Mouse (Mus musculus): ENCODE results near the gene Snrpa1.

Snrpa1 gene

GRCm38 (mm10) chr7:66080231-66080613, 21.4 kb downstream of the Snrpa1 start:
- DNase-seq = no peak

- no peak for DNase-seq
Observed at GRCm38 (mm10) chr7:66083757-66084156, 25.0 kb downstream of the Snrpa1 start.

- DNase-seq = no peak
Observed at GRCm38 (mm10) chr7:66084546-66084945, 25.7 kb downstream of the Snrpa1 start.

- no peak for DNase-seq
Observed at GRCm38 (mm10) chr7:66087652-66088051, 28.8 kb downstream of the Snrpa1 start.

- DNase-seq = no peak
Observed at GRCm38 (mm10) chr7:66088077-66088476, 29.3 kb downstream of the Snrpa1 start.

- DNase-seq = no peak
Observed at GRCm38 (mm10) chr7:66090676-66091190, 31.9 kb downstream of the Snrpa1 start.

- no peak for DNase-seq
Observed at GRCm38 (mm10) chr7:66091553-66091952, 32.8 kb downstream of the Snrpa1 start.

GRCm38 (mm10) chr7:66092656-66093055, 33.9 kb downstream of the Snrpa1 start:
- DNase-seq = peak; percentile 42 to 63

- DNase-seq = peak; percentile 52 to 63
Observed at GRCm38 (mm10) chr7:66094141-66094540, 35.3 kb downstream of the Snrpa1 start.

- no peak for DNase-seq
Observed at GRCm38 (mm10) chr7:66098803-66099202, 40.0 kb downstream of the Snrpa1 start.

GRCm38 (mm10) chr7:66101866-66102265, 43.1 kb downstream of the Snrpa1 start:
- peak in 1 of 2 experiments; percentile 41 for DNase-seq

- no peak for DNase-seq
Observed at GRCm38 (mm10) chr7:66104531-66104930, 45.7 kb downstream of the Snrpa1 start.

- DNase-seq = no peak
Observed at GRCm38 (mm10) chr7:66105771-66106170, 47.0 kb downstream of the Snrpa1 start.

- no peak for DNase-seq
Observed at GRCm38 (mm10) chr7:66106581-66107056, 47.8 kb downstream of the Snrpa1 start.

- DNase-seq = no peak
Observed at GRCm38 (mm10) chr7:66107206-66107605, 48.4 kb downstream of the Snrpa1 start.

- DNase-seq = peak in 1 of 2 experiments; percentile 35
Observed at GRCm38 (mm10) chr7:66107930-66108329, 49.1 kb downstream of the Snrpa1 start.

GRCm38 (mm10) chr7:66108961-66109854, 50.4 kb downstream of the Snrpa1 start, which contains the start of gene Chsy1:
Gene Chsy1, plus strand, starts transcription at chr7:66109515.
- DNase-seq = peak; percentile 80 to 90

- DNase-seq = peak; percentile 38 to 66
Observed at GRCm38 (mm10) chr7:66109855-66110635, 51.2 kb downstream of the Snrpa1 start.

- peak in 1 of 2 experiments; percentile 33 for DNase-seq
Observed at GRCm38 (mm10) chr7:66110636-66111112, 51.9 kb downstream of the Snrpa1 start.

- no peak for DNase-seq
Observed at GRCm38 (mm10) chr7:66111211-66111610, 52.4 kb downstream of the Snrpa1 start.

GRCm38 (mm10) chr7:66113561-66113960, 54.8 kb downstream of the Snrpa1 start:
- no peak for DNase-seq

GRCm38 (mm10) chr7:66115821-66116343, 57.1 kb downstream of the Snrpa1 start:
- no peak for DNase-seq

Data from cerebellum, adult 18-20 months (tissue).